Mouse (Mus musculus): ENCODE measurements around the gene Stim2. TPM values are rescaled to one million over a fixed set of nuclear protein-coding genes. Genes with fewer than 3 reads are reported as not detected.

Gene Stim2
- total and polyA plus RNA-seq, 3 experiments, result 8.2 to 17.2 (median 16.5) TPM

DNA sequence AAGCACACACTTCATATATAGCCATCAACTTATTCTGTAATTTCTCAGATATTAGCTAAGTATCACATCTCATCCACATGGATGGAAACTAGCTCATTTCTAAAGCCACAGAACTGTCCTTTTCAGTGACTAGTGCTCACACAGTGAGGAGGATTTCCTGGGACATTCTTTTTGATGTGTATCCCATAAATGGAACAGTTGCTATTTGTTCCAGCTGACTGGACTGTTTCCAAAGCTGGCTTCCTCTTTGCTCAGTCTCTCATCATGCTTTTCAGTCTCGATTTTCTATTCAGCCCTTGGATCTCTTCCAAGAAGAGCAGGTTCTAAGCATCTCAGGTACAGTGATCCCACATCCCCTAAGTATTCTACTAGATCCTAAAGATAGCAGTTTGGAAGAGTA is 75.0 kb downstream of the Stim2 start:
- DNase-seq, result no peak
- intact Hi-C loops (cut with DNase I), result no loop called here
- 3% methylated on average over 1 of the region's 1 CpGs for WGBS
- Histone ChIP-seq H3K36me3 (ENCODE audit: control insufficient read depth, insufficient read depth, low read length) (peaks cover 12% of the 10 kb centered on the region), H3K4me1 (ENCODE audit: control insufficient read depth, insufficient read depth, low read length) (peaks cover 4% of the 10 kb centered on the region), H3K79me2 (replicated peaks; ENCODE audit: control insufficient read depth, insufficient read depth, low read length) (no peaks in the 10 kb centered on the region; the same call in 1 of the 2 replicates), H3K27ac (peak overlapping the region; percentile 36), H3K27me3 (ENCODE audit: control insufficient read depth, insufficient read depth, low read length) (no peaks in the 10 kb centered on the region), H3K4me3 (no peak overlapping the region), H3K9ac (ENCODE audit: low read depth, low read length) (no peak overlapping the region)
- TF ChIP-seq EP300 (IDR thresholded peaks at IDR 0.05; ENCODE audit: insufficient read depth, low read depth, low read length) (no peak), POLR2A (IDR thresholded peaks at IDR 0.05; ENCODE audit: insufficient read depth, low read depth, low read length) (no peak), CTCF (IDR thresholded peaks at IDR 0.05) (no peak)

DNA sequence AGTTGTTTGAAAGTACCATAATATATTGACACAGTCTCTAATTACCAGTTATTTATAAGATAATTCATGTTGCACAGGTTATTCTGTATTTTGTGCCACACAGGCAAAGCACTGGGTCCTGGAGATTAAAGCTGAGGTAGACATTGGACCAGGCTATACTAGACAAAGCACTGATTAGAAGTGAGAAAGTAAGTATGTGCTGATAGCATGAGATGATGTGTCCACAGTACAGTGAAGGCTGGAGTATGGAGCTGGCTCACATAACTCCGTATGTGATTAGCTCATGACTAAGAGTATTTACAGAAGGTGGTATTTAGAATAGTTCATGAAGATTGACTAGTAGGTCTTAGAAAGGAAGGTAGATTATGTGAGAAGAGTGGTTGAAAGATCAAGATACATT is 81.7 kb downstream of the Stim2 start:
- Histone ChIP-seq H3K4me3 (no peak overlapping the region), H3K9ac (ENCODE audit: low read depth, low read length) (no peak overlapping the region), H3K27me3 (ENCODE audit: control insufficient read depth, insufficient read depth, low read length) (no peaks in the 10 kb centered on the region), H3K4me1 (ENCODE audit: control insufficient read depth, insufficient read depth, low read length) (no peaks in the 10 kb centered on the region; the same call in 1 of the 2 replicates), H3K36me3 (ENCODE audit: control insufficient read depth, insufficient read depth, low read length) (peaks cover 4% of the 10 kb centered on the region), H3K79me2 (replicated peaks; ENCODE audit: control insufficient read depth, insufficient read depth, low read length) (peaks cover 2% of the 10 kb centered on the region; the same call in 1 of the 2 replicates), H3K27ac (no peak overlapping the region)
- no peak for DNase-seq
- intact Hi-C loops (cut with DNase I), result no loop called here
- WGBS, result 70% methylated on average over 1 of the region's 1 CpGs
- TF ChIP-seq EP300 (IDR thresholded peaks at IDR 0.05; ENCODE audit: insufficient read depth, low read depth, low read length) (no peak), POLR2A (IDR thresholded peaks at IDR 0.05; ENCODE audit: insufficient read depth, low read depth, low read length) (no peak), CTCF (IDR thresholded peaks at IDR 0.05) (no peak)

DNA sequence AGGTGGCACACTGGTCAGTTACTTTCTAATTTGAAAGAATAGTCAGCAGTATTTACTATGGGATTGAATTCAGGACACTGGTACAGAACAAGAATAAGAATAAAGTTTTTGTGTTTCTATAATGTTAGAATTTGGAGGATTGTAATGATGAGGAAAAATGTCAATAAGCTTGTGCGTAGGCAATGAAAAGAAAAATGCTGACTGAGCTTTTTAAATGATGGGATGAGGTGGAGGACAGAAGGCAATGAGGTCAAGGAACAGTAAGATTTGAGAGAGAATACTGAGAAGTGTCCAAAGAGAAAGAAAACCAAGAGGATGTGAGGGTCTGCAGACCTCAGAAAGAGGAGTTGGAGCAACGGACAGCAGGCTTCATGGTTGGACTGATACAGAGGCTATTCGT is 89.6 kb downstream of the Stim2 start:
- Histone ChIP-seq H3K27ac (no peak overlapping the region), H3K4me1 (ENCODE audit: control insufficient read depth, insufficient read depth, low read length) (peaks cover 2% of the 10 kb centered on the region), H3K9ac (ENCODE audit: low read depth, low read length) (no peak overlapping the region), H3K4me3 (no peak overlapping the region), H3K36me3 (ENCODE audit: control insufficient read depth, insufficient read depth, low read length) (peaks cover 5% of the 10 kb centered on the region), H3K27me3 (ENCODE audit: control insufficient read depth, insufficient read depth, low read length) (no peaks in the 10 kb centered on the region), H3K79me2 (replicated peaks; ENCODE audit: control insufficient read depth, insufficient read depth, low read length) (no peaks in the 10 kb centered on the region)
- intact Hi-C loops (cut with DNase I), result no loop called here
- WGBS, result 76% methylated on average over 3 of the region's 3 CpGs
- no peak for DNase-seq
- no peak for TF ChIP-seq EP300 (IDR thresholded peaks at IDR 0.05; ENCODE audit: insufficient read depth, low read depth, low read length)
- no peak for TF ChIP-seq CTCF (IDR thresholded peaks at IDR 0.05)
- no peak for TF ChIP-seq POLR2A (IDR thresholded peaks at IDR 0.05; ENCODE audit: insufficient read depth, low read depth, low read length)

DNA sequence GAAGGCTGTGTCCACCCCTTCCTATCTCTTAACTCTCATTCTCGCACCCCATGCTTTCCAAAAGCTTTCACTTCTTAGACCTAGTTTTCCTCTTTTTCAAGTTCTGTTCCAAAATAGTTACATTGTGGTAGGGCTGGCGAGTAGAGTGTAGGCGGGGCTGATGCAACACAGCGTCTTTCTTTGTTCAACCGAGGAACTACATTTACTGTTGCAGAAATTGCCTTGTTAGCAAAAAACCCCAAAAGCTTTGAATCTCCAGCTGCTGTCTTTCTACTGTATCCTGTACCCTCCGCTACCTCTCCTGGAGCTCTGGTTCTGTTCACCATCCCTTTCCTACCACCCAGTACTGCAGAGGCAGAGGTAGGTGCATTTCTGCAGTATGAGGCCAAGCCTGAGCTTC is 99.9 kb downstream of the Stim2 start:
- peak in 1 of 2 experiments; percentile 29 for DNase-seq
- Histone ChIP-seq H3K4me1 (ENCODE audit: control insufficient read depth, insufficient read depth, low read length) (peaks cover 6% of the 10 kb centered on the region), H3K4me3 (no peak overlapping the region), H3K27ac (no peak overlapping the region), H3K79me2 (replicated peaks; ENCODE audit: control insufficient read depth, insufficient read depth, low read length) (no peaks in the 10 kb centered on the region), H3K36me3 (ENCODE audit: control insufficient read depth, insufficient read depth, low read length) (peaks cover 7% of the 10 kb centered on the region), H3K9ac (ENCODE audit: low read depth, low read length) (no peak overlapping the region), H3K27me3 (ENCODE audit: control insufficient read depth, insufficient read depth, low read length) (no peaks in the 10 kb centered on the region)
- intact Hi-C loops (cut with DNase I), result loop anchor here (5.0 kb wide), 1 partner anchor 46 kb away; no protein-coding TSS in a partner anchor
- TF ChIP-seq CTCF (IDR thresholded peaks at IDR 0.05), result no peak
- 69% methylated on average over 6 of the region's 6 CpGs for WGBS

DNA sequence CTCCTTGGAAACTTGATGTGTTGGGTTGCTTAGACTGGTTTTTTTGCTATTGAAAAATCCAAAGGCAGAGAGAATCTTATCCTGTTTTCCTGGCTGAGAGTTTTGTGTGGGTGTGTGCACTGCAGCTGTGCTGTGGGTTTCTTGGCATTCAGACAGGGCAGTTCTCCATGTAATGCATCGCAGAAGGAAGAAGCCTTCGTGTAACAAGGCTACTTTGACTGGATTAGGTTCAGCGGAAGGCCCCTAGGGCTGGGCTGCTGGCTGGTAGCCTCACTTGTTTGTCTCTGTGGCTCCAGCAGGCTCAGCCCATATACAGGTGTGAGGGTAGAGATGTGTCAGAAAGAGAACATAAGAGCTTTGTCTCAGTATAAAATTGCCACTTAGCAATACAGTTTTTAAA is 102.6 kb downstream of the Stim2 start:
- Histone ChIP-seq H3K9ac (ENCODE audit: low read depth, low read length) (no peak overlapping the region), H3K79me2 (replicated peaks; ENCODE audit: control insufficient read depth, insufficient read depth, low read length) (no peaks in the 10 kb centered on the region), H3K27ac (peak overlapping the region; percentile 26), H3K27me3 (ENCODE audit: control insufficient read depth, insufficient read depth, low read length) (no peaks in the 10 kb centered on the region), H3K4me3 (no peak overlapping the region), H3K36me3 (ENCODE audit: control insufficient read depth, insufficient read depth, low read length) (peaks cover 10% of the 10 kb centered on the region), H3K4me1 (ENCODE audit: control insufficient read depth, insufficient read depth, low read length) (peaks cover 6% of the 10 kb centered on the region)
- intact Hi-C loops (cut with DNase I), result loop anchor here (2.0 kb wide), 1 partner anchor 148 kb away; no protein-coding TSS in a partner anchor
- 19% methylated on average over 3 of the region's 3 CpGs for WGBS
- peak; percentile 29 to 37 for DNase-seq
- TF ChIP-seq POLR2A (IDR thresholded peaks at IDR 0.05; ENCODE audit: insufficient read depth, low read depth, low read length) (no peak), EP300 (IDR thresholded peaks at IDR 0.05; ENCODE audit: insufficient read depth, low read depth, low read length) (no peak), CTCF (IDR thresholded peaks at IDR 0.05) (no peak)

DNA sequence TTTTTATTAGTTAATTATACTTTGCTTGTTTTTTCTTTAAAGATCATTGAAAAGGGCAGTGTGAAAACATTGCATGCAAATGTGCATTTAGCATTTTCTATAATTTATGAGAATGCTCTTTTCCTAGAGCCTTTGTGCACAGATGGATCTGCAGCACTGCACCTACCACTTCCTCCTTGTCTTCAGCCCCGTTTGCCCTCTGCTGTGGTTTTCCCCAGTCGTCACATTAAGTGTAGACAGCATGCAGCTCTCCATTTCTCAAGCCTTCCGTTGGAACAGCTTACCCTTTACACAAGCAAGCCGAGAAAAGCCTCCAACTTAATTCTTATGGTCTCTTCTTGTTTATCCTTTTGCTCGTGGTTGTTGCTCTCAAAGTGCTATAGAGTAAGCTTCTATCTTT is 103.0 kb downstream of the Stim2 start:
- no peak overlapping the region for H3K4me3 ChIP-seq
- peaks cover 10% of the 10 kb centered on the region for H3K36me3 ChIP-seq (ENCODE audit: control insufficient read depth, insufficient read depth, low read length)
- H3K27ac ChIP-seq, result peak overlapping the region; percentile 26
- peaks cover 6% of the 10 kb centered on the region for H3K4me1 ChIP-seq (ENCODE audit: control insufficient read depth, insufficient read depth, low read length)
- whole genome bisulfite sequencing, result 41% methylated on average over 5 of the region's 5 CpGs
- no peaks in the 10 kb centered on the region for H3K79me2 ChIP-seq (replicated peaks; ENCODE audit: control insufficient read depth, insufficient read depth, low read length)
- intact Hi-C loops (cut with DNase I), result loop anchor here (2.0 kb wide), 1 partner anchor 149 kb away; no protein-coding TSS in a partner anchor
- no peak overlapping the region for H3K9ac ChIP-seq (ENCODE audit: low read depth, low read length)
- TF ChIP-seq POLR2A (IDR thresholded peaks at IDR 0.05; ENCODE audit: insufficient read depth, low read depth, low read length), result no peak
- TF ChIP-seq EP300 (IDR thresholded peaks at IDR 0.05; ENCODE audit: insufficient read depth, low read depth, low read length), result no peak
- no peak for TF ChIP-seq CTCF (IDR thresholded peaks at IDR 0.05)
- peak in 1 of 2 experiments; percentile 16 for DNase-seq
- H3K27me3 ChIP-seq (ENCODE audit: control insufficient read depth, insufficient read depth, low read length), result no peaks in the 10 kb centered on the region

Data from heart, adult 2 months (tissue).